Mouse (Mus musculus): ENCODE data around the gene Hnrnph1.
"Not testable (repeated sequence)": the region's sequence is repeated elsewhere in the genome, so short reads cannot be mapped to it uniquely, and the experiment has no call there.

The Hnrnph1 gene

GRCm38 (mm10) chr11:50376911-50377891 lies at the start of gene Hnrnph1:
Hnrnph1 (plus strand) TSS chr11:50376990.
- DNase-seq = peak; percentile 97 to 99

- DNase-seq = no peak
Measured at GRCm38 (mm10) chr11:50328075-50328625, 48.6 kb upstream of the Hnrnph1 start.

GRCm38 (mm10) chr11:50329378-50329777 lies 47.4 kb upstream of the Hnrnph1 start:
- no peak for DNase-seq

- no peak for DNase-seq
Measured at GRCm38 (mm10) chr11:50333181-50333580, 43.6 kb upstream of the Hnrnph1 start.

GRCm38 (mm10) chr11:50336126-50336525 lies 40.7 kb upstream of the Hnrnph1 start:
- no peak for DNase-seq

- no peak for DNase-seq
Measured at GRCm38 (mm10) chr11:50336891-50337290, 39.9 kb upstream of the Hnrnph1 start.

GRCm38 (mm10) chr11:50345486-50345885 lies 31.3 kb upstream of the Hnrnph1 start:
- DNase-seq = no peak

- DNase-seq = no peak
Measured at GRCm38 (mm10) chr11:50346256-50347032, 30.3 kb upstream of the Hnrnph1 start.

GRCm38 (mm10) chr11:50352177-50352576 lies 24.6 kb upstream of the Hnrnph1 start:
- DNase-seq = no peak

GRCm38 (mm10) chr11:50354162-50354561 lies 22.6 kb upstream of the Hnrnph1 start, which contains the start of gene Cby3:
Cby3 (plus strand) TSS chr11:50354462.
- DNase-seq = no peak

- no peak for DNase-seq
Measured at GRCm38 (mm10) chr11:50354851-50355250, 21.9 kb upstream of the Hnrnph1 start.

- no peak for DNase-seq
Measured at GRCm38 (mm10) chr11:50355395-50355794, 21.4 kb upstream of the Hnrnph1 start.

- peak; percentile 57 to 68 for DNase-seq
Measured at GRCm38 (mm10) chr11:50358950-50359861, 17.6 kb upstream of the Hnrnph1 start.

GRCm38 (mm10) chr11:50361282-50361681 lies 15.5 kb upstream of the Hnrnph1 start:
- DNase-seq = not testable (repeated sequence)

- DNase-seq = peak; percentile 81 to 87
Measured at GRCm38 (mm10) chr11:50364548-50364947, 12.2 kb upstream of the Hnrnph1 start.

- no peak for DNase-seq
Measured at GRCm38 (mm10) chr11:50365322-50365721, 11.5 kb upstream of the Hnrnph1 start.

GRCm38 (mm10) chr11:50367531-50367930 lies 9.3 kb upstream of the Hnrnph1 start:
- DNase-seq = no peak

- DNase-seq = no peak
Measured at GRCm38 (mm10) chr11:50369360-50369911, 7.4 kb upstream of the Hnrnph1 start.

GRCm38 (mm10) chr11:50370969-50371368 lies 5.8 kb upstream of the Hnrnph1 start:
- DNase-seq = no peak

GRCm38 (mm10) chr11:50371399-50371841 lies 5.4 kb upstream of the Hnrnph1 start:
- DNase-seq = peak; percentile 77 to 79

- DNase-seq = no peak
Measured at GRCm38 (mm10) chr11:50371911-50372310, 4.9 kb upstream of the Hnrnph1 start.

- no peak for DNase-seq
Measured at GRCm38 (mm10) chr11:50373086-50373485, 3.7 kb upstream of the Hnrnph1 start.
